Mouse (Mus musculus) 3T3-L1 (cell line): ENCODE results near the gene Hcrt.

Source experiments
- DNase-seq: peaks from one replicate; pipeline ENCODE4 v3.0.0-alpha.2; 2015; ENCODE audit warnings: low read depth, low spot score

Hcrt gene

GRCm38 (mm10) chr11:100762831-100763230 lies at the start of gene Hcrt:
TSS of gene Hcrt (minus strand) at chr11:100762931.
- no peak for DNase-seq

- no peak for DNase-seq
Observed at GRCm38 (mm10) chr11:100811132-100811531, 48.4 kb upstream of the Hcrt start.

DNA sequence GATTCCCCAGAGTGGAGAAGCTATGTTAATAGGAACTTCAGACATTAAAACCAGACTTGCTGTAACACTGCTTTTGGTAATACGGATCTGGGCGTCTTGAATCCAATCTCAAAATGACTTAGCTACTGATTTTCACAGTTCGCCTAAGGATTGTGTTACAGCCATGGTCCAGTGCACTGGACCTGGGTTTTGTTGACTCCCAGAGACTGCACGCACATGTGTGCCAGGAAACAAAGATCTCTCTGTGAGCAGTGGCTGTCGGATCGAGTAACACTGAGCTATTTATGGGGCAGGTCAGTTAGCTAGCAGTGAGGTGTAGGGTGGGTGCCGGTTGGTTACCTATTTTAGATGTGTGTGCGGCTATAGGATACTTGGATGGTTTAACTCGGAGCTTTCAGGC lies 47.8 kb upstream of the Hcrt start:
- DNase-seq = no peak

DNA sequence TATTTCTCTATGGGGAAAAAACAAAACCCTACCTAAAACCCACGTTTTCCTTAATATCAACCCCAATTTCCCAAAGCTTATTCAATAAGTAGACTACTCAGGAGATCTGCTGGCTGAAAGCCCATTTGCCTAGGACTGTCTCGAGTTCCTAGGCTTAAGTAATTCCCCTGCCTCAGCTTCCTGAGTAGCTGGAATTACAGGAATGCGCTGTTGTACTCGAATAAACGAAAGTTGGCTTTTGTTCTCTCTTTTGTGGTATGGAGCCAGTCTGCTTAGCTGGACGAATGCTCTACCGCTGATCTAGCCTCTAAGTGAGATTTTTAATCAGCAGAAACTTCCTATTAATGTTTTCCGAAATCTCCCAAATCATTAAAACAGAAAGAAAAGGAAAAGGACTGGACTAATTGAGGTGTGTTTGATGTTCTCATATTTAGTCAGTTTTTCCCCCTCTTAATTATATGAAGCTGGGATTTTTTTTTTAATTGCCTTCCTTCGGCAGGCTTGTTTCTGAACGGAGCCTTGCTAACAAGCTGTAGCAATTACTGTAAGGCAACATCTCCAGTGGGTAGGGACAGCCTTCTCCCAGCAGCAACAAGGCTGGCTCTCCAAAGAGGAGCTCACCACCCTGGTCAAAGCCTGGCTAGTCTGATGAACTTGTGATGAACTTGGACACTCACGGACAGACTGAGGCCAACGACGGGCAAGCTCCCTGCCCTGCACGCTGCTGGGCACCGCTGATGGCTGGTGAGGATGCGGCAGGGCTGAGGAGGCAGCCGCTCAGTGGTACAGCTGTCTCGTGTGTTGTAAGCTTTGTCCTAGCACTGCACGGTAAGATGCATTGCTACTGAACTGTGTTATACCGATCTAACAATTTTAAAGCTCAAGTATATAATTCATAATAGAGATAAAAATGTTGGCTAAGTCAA lies 43.9 kb upstream of the Hcrt start:
- peak; percentile 63 for DNase-seq

DNA sequence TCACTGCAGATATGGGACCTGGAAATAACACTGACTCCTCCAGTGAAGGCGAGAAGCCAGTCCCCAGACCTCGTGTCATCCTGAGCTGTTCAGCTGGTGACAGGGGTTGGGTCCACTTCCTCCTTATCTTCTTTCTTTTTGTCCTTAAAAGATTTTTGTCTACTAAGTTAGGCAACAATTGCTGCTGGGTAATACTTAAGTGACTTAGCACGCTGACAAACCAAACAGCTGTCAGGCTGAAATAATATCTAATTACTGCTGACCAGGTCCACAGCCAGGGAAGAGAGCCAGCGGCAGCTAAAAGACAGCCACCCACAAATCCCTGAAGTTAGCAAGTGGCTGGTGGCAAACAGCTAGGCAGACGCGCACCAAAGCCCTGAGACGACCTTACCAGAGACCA lies 42.8 kb upstream of the Hcrt start:
- no peak for DNase-seq

DNA sequence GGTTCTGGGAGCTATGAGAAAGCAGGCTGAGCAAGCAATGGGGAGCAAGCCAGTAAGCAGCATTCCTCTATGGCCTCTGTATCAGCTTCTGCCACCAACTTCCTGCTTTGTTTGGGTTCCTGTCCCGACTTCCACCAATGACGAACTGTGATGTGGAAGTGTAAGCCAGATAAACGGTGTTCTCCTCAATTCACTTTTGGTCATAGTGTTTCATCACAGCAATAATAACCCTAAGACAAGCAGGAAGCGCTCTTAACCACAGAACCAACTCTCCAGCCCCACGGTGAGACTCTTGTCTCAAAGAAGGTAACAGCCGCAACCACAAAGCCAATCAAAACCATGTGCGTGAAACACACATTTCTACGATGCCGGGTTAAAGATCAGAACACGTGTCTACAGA lies 41.7 kb upstream of the Hcrt start:
- no peak for DNase-seq

DNA sequence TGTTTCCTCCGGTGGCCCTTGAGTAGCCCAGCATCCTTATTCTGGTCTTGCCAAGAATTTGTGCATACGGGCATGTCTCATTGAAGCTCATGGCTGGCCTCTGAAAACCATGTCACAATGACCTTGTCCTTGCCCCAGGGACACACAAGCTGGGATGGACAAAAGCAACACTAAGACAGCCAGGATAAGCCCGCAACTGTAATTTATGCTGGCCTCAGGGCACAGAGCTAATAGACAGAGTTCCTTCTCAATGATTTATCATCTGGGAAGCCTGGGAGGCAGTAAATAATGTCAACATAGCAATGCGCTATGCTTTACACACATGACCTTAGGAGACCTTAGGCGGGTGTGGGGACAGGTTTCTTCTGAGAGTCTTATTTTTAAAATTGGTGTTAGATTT lies 36.7 kb upstream of the Hcrt start:
- no peak for DNase-seq

- DNase-seq = no peak
Observed at GRCm38 (mm10) chr11:100796585-100796984, 33.9 kb upstream of the Hcrt start.

- DNase-seq = peak; percentile 63
Observed at GRCm38 (mm10) chr11:100795386-100795785, 32.7 kb upstream of the Hcrt start.

GRCm38 (mm10) chr11:100791457-100792049 lies 28.8 kb upstream of the Hcrt start:
- peak; percentile 74 for DNase-seq

DNA sequence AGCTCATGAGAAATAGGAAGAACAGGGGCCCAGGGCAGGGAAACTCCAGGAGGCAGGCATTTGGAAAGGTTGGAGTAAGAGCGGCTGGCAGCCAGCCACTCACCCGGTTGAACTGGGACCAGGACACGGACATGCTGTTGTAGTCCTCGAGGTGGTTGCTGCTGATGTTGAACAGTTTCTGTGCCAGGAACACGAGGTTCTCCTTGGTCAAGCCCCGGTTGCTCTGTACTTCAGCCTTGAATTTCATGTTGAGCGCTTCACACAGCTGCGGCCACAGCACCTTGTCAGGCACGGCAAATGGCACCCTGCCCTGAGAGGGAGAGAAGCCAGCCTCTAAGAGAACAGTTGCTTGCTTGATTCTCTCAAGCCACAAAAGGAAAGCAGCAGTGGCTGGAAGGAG lies 27.9 kb upstream of the Hcrt start:
- peak; percentile 52 for DNase-seq

- DNase-seq = peak; percentile 97
Observed at GRCm38 (mm10) chr11:100789702-100790101, 27.0 kb upstream of the Hcrt start.

- no peak for DNase-seq
Observed at GRCm38 (mm10) chr11:100785774-100786173, 23.0 kb upstream of the Hcrt start.

DNA sequence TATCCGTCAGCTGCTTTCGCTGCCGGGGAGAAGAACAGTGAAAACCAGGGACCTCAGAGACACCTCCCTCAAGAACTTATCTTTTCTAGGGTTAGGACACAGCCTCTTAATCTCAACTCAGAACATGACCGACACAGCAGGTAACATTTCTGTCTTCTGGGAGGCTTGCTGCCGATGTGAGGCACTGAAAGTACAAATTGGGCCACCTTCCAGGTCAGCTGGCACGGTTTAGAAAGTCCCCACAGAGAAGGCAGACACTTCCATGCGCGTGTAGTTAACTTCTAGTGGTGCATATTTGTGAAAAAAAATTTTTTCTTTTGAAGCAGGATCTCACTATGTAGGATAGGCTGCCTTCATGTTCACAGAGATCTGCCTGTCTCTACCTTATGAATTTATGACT lies 21.6 kb upstream of the Hcrt start:
- no peak for DNase-seq

GRCm38 (mm10) chr11:100782568-100782967 lies 19.8 kb upstream of the Hcrt start:
- no peak for DNase-seq

DNA sequence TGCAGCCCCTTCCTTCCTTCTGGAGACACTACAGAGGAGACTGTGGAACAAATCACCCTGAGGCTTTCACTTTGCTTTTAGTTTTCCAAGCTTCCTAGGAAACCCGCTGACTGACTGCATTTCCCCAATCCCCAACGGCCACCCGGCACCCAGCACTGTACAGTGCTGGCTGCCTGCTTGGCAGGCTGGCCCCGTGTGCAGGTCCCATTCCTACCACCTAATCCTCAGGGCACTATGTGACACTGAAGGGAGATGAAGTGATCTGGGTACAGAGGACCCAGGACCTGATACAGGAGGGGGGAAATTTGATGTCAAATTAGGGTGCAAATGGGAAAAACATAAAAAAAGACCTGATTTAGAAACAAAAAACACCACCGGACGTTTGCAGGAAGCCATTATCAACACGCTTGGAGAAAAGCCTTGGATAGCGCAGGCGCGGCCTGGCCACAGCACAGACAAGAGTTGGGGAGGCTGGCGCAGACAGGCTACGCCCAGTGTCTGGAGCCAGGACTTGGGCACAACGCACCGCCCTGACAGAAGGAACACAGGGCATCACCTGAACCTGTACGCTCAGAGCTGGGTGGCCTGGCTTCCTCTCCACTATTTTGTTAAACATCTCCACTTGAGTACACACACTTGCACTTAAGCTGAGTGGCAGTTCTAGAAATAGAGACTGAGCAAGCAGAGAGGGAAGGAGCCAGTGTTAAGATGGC lies 19.2 kb upstream of the Hcrt start:
- DNase-seq = no peak

DNA sequence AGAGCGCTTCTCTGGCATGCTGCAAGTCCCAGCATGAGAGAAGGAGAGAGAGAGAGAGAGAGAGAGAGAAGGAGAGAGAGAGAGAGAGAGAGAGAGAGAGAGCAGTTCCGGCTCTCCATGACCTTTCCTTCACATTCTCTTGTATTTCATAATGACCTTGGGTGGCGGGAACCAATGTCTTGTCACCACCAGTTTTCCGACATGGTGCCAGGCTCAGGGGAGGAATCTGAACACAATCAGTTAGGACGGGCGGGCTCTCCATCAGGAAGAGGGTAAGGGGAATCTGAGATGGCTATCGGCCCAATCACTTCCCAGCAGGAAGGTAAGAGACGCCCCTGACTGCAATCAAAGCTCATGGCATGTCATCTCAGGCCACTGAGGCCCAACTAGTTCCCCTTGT lies 17.5 kb upstream of the Hcrt start:
- no peak for DNase-seq

- DNase-seq = no peak
Observed at GRCm38 (mm10) chr11:100778069-100778468, 15.3 kb upstream of the Hcrt start.

DNA sequence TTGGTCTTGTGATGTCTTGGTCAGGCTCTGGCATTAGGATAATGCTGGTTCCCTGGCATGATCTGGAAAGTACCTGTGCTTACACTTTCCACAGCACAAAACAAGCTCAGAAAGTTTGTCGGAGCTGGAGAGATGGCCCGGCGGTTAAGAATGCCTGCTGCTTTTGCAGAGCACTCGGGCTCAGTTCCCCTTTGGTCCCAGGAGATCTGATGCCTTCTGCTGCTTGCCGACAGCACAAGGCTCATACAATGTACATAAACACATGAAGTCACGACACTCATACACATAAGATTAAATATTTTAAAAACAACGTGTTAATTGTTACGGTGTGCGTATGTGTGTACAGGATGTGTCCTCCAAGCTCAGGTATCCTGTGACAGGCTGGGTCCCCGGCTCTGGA lies 13.2 kb upstream of the Hcrt start:
- DNase-seq = no peak

- no peak for DNase-seq
Observed at GRCm38 (mm10) chr11:100774261-100774660, 11.5 kb upstream of the Hcrt start.

- DNase-seq = peak; percentile 78
Observed at GRCm38 (mm10) chr11:100770646-100771408, 8.1 kb upstream of the Hcrt start, which contains the start of gene Ghdc. TSS of gene Ghdc (minus strand) at chr11:100770957.

DNA sequence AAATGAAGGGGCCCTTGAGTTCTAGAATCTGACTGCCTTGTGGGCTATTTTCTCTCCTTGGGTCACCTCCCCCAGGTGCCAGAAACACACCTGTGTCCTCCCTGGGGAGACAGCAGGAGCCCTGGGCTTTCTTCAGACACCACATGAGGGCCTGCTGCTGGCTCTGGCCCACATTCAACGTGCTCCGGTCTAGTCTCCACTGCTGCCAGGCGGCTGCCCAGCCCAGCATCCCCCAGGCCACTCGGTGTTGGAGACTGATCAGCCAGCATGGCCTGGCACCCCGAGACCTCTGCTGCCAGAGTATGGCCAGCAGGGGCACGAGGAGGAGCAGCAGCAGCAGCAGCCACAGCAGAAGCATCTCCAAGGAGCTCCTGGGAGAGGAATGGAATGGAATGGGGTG lies 7.2 kb upstream of the Hcrt start:
- no peak for DNase-seq
